Mouse (Mus musculus): ENCODE measurements around the gene Erp29.

DNA sequence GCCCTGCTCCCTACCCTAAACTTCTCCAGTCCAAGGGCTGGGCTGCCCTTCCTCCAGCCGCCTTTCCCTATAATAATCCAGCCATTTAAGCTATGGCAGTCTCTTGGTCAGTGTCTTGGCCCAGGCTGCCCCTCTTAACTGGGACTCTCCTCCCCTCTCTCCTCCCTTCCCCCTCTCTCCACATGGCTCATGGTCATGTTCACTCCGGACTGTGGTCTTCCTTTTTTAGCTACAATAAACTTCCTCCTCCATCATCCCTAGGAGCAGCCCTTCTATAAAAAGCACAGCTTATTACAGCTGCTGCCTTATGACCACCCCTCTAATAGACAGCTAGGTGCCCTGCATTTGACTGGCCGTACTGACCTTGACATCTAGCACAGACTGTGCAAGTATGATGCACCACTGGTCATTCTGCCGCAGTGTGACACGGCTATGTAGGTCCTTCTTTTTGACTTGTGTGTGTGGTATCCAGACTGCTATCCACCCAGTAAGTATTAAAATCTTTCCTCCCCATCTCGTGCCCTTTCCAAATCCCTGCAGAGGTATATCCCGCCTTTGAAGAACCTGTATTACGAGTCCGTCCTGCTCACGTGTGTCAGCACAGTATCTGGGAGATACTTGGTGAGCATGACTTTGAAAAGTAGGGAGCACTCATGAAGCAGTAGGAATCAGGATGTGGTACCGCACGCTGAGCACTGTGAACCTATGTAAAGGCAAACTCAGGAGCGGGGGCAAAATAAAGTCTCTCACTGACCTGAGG, 1.6 kb upstream of the Erp29 start:
- TF ChIP-seq CTCF (IDR thresholded peaks at IDR 0.05; ENCODE audit: insufficient read depth, low read depth, low read length) (no peak), POLR2A (IDR thresholded peaks at IDR 0.05; ENCODE audit: insufficient read depth, low read depth, low read length) (no peak)

Measured in olfactory bulb, adult 2 months (tissue).